Mouse (Mus musculus) stomach, postnatal 0 days (tissue): ENCODE results near the gene Sgca. TPM values are rescaled to one million over a fixed set of nuclear protein-coding genes. Genes with fewer than 3 reads are reported as not detected.

ENCODE experiments used
- ATAC-seq: fragments of 200-750 bp; cut with Nextera tagmentation; 2 replicates; pipeline ENCODE4 v1.8.0; 2017; ENCODE audit not compliant: low FRiP score, low TSS enrichment
- DNase-seq: peaks from one replicate; pipeline ENCODE4 v3.0.0-alpha.2; 2016; ENCODE audit warnings: low spot score
- H3K27ac ChIP-seq: fragments of 300-500 bp; sonication (generic); replicated peaks from 2 replicates; pipeline ENCODE4 v1.5.1; 2014; ENCODE audit warnings: mild to moderate bottlenecking, control low read depth
- H3K27me3 ChIP-seq: fragments of 300-500 bp; sonication (generic); 2 replicates; pipeline ENCODE4 v1.6.1; 2014; ENCODE audit warnings: low read length; ENCODE audit not compliant: control insufficient read depth, insufficient read depth
- H3K36me3 ChIP-seq: fragments of 300-500 bp; sonication (generic); 2 replicates; pipeline ENCODE4 v1.6.1; 2014; ENCODE audit warnings: low read length, mixed read lengths; ENCODE audit not compliant: control insufficient read depth, insufficient read depth
- H3K4me1 ChIP-seq: fragments of 300-500 bp; sonication (generic); replicated peaks from 2 replicates; pipeline ENCODE4 v1.6.1; 2014; ENCODE audit warnings: antibody characterized with exemption; ENCODE audit not compliant: control insufficient read depth, insufficient read depth
- H3K4me2 ChIP-seq: fragments of 300-500 bp; sonication (generic); replicated peaks from 2 replicates; pipeline ENCODE4 v1.6.1; 2014; ENCODE audit warnings: low read depth, mild to moderate bottlenecking, control low read depth, moderate library complexity
- H3K4me3 ChIP-seq: fragments of 300-500 bp; sonication (generic); 2 replicates; pipeline ENCODE4 v1.5.1; 2014; ENCODE audit warnings: low read depth, low read length, control low read depth
- H3K9ac ChIP-seq: fragments of 300-500 bp; sonication (generic); 2 replicates; pipeline ENCODE4 v1.6.1; 2014; ENCODE audit warnings: mild to moderate bottlenecking, low read length, control low read depth, mixed read lengths
- H3K9me3 ChIP-seq: fragments of 300-500 bp; sonication (generic); 2 replicates; pipeline ENCODE4 v1.6.1; 2016; ENCODE audit warnings: low read length; ENCODE audit not compliant: control insufficient read depth
- CTCF ChIP-seq: IDR thresholded peaks from 2 replicates; pipeline ENCODE4 v1.5.1; 2016; ENCODE audit warnings: antibody characterized with exemption, low read depth, mild to moderate bottlenecking, moderate library complexity
- EP300 ChIP-seq: optimal IDR thresholded peaks from 2 replicates; pipeline ENCODE3; 2016; ENCODE audit warnings: antibody characterized with exemption
- WGBS: fragments of 180-500 bp; shearing (Covaris S2); extraction: QIAGEN DNeasy Blood & Tissue Kit; methylation state at CpG from one replicate; pipeline ENCODE4 v1.1.7; 2014; 5-methylcytosine and 5-hydroxymethylcytosine counted together
- polyA plus RNA-seq: library from polyadenylated mRNA; unstranded; fragments of >200 nt; fragmentation: Nextera tagmentation; extraction: Ambion mirVana; gene quantifications from 2 replicates; pipeline ENCODE4 v1.2.1, GENCODE M21; 2015

Gene Sgca
- polyA plus RNA-seq = 0.47 and 0.80 TPM in 2 replicates

GRCm38 (mm10) chr11:94976199-94976598 lies at the start of gene Sgca:
Gene Sgca (minus strand): TSS chr11:94976327.
- no peaks in the 10 kb centered on the region for H3K27me3 ChIP-seq
- no peak within 1 kb of the TSS for H3K9ac ChIP-seq
- no peaks in the 10 kb centered on the region for H3K9me3 ChIP-seq
- H3K4me3 ChIP-seq = no peak within 1 kb of the TSS
- ATAC-seq (no peak), DNase-seq (no peak)
- no peaks in the 10 kb centered on the region for H3K4me1 ChIP-seq
- TF ChIP-seq EP300 (no peak), CTCF (no peak)
- H3K27ac ChIP-seq = no peak within 1 kb of the TSS
- H3K4me2 ChIP-seq = no peak within 1 kb of the TSS
- H3K36me3 ChIP-seq = no peaks in the 10 kb centered on the region
- 56% methylated on average over 5 of the region's 5 CpGs for WGBS

DNA sequence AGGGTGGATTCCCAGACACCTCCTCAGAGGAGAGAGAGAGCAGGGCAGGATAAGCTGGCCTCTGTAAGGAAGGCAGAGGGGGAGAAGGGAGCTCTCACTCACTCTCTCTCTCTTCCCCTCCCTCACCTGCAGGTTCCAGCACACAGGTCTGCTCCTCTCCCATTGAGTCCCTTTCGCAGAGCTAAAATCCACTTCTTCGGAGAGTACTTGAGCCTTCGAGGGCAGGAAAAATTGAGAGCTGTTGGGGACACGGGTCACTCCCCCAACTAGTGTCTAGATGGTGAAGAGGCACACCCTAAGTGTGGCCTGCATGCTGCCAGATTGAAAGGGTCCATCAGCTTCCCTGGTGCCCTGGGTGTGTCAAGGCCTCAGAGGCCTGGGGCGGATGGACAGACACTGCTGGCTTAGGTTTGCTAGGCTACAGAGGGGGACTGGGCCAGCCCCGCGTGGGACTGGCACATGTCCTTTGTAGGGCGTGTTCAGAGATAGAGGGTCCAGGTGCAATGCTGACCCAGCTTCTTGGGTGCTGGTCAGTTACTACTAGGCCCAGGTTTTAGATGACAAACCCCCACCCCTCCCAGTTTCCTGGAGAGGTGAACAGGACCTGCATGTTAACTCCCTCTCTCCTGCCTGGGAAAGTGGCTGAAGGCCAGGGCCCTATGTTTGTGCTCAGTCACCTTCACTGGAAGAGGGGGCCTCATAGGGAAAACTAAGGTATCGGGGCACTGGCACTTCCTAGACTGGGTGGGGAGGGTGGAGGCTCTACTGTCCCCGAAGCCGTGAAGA lies 49.3 kb upstream of the Sgca start:
- Histone ChIP-seq H3K36me3 (peaks cover 6% of the 10 kb centered on the region), H3K4me1 (no peaks in the 10 kb centered on the region), H3K9me3 (no peaks in the 10 kb centered on the region), H3K9ac (no peak overlapping the region), H3K27ac (no peak overlapping the region), H3K4me2 (no peak overlapping the region), H3K4me3 (no peak overlapping the region), H3K27me3 (no peaks in the 10 kb centered on the region)
- peak; percentile 13; the same call in 1 of the 2 replicates for ATAC-seq
- peak; percentile 51 for DNase-seq
- 74% methylated on average over 11 of the region's 11 CpGs for WGBS
- TF ChIP-seq CTCF = no peak
- no peak for TF ChIP-seq EP300

- H3K27ac ChIP-seq = no peak overlapping the region
These were observed 48.5 kb upstream of the Sgca start for GRCm38 (mm10) chr11:95024439-95025184.

DNA sequence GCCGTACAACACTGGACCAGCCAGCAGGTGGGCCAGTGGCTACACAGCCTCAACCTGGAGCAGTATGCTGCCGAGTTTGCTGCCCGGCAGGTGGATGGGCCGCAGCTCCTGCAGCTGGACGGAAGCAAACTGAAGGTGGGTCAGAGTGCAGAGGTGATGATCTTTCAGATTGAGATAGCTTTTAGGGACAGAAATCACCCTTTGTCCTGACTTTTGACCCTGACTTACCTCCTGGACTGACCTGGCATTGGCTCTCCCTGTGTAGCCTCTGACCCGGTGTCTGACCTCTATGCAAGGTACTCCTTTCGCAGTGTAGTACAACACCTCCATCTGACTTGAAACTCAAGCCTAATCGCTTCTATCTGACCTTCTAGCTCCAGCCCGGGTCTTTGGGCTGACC lies 47.4 kb upstream of the Sgca start:
- Histone ChIP-seq H3K27ac (no peak overlapping the region), H3K4me2 (no peak overlapping the region), H3K36me3 (peaks cover 5% of the 10 kb centered on the region; the same call in 1 of the 2 replicates), H3K9me3 (no peaks in the 10 kb centered on the region), H3K4me1 (no peaks in the 10 kb centered on the region), H3K9ac (no peak overlapping the region), H3K27me3 (no peaks in the 10 kb centered on the region), H3K4me3 (no peak overlapping the region)
- no peak for DNase-seq
- 92% methylated on average over 9 of the region's 9 CpGs for WGBS
- no peak for TF ChIP-seq CTCF
- TF ChIP-seq EP300 = no peak
- no peak for ATAC-seq

More at GRCm38 (mm10) chr11:95024439-95025184, 48.5 kb upstream of the Sgca start:
- no peak for ATAC-seq
- Histone ChIP-seq H3K4me1 (no peaks in the 10 kb centered on the region), H3K36me3 (peaks cover 3% of the 10 kb centered on the region), H3K27me3 (no peaks in the 10 kb centered on the region), H3K4me2 (no peak overlapping the region), H3K9ac (no peak overlapping the region), H3K4me3 (no peak overlapping the region), H3K9me3 (no peaks in the 10 kb centered on the region)
- 71% methylated on average over 29 of the region's 29 CpGs for WGBS
- no peak for TF ChIP-seq EP300
- TF ChIP-seq CTCF = no peak
- no peak for DNase-seq

DNA sequence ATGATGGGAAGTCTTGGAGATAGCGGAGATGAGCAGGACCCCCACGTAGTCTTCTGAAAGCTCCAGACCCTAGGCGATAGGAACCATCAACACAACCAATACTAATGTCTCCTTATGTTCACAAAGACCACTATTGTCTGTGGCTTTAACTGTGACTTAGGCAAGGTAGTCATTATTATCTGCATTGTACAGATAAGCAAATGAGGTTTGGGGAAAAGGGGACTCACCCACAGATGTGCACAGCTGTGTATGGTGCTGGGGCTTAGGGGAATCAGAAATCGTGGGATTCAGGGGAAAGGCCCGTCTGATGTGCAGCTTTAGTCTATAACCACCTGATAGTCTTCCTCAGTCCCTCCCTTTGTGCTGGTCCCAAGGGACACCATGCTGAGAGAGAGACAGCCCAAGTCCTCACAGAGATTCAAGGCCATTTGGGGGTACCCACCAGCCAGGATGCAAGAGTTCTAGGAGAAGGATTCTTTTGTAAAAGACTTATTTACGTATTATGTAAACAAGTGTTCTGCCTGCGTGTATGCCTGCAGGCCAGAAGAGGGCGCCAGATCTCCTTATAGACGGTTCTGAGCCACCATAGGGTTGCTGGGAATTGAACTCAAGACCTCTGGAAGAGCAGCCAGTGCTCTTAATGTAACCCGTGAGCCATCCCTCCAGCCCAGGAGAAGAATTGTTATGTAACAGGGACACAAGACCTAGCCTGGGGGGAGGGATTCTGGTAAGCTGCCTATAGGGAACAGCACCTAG lies 46.3 kb upstream of the Sgca start:
- H3K27ac ChIP-seq = no peak overlapping the region
- peak; percentile 68 for TF ChIP-seq CTCF
- no peak for TF ChIP-seq EP300
- peaks cover 5% of the 10 kb centered on the region; the same call in 1 of the 2 replicates for H3K36me3 ChIP-seq
- no peak overlapping the region for H3K4me2 ChIP-seq
- no peaks in the 10 kb centered on the region for H3K9me3 ChIP-seq
- ATAC-seq (no peak), DNase-seq (no peak)
- no peaks in the 10 kb centered on the region for H3K27me3 ChIP-seq
- H3K4me1 ChIP-seq = no peaks in the 10 kb centered on the region
- no peak overlapping the region for H3K4me3 ChIP-seq
- no peak overlapping the region for H3K9ac ChIP-seq
- 76% methylated on average over 10 of the region's 10 CpGs for WGBS
